Mouse (Mus musculus): ENCODE results near the gene Gemin4. TPM values are rescaled to one million over a fixed set of nuclear protein-coding genes. Genes with fewer than 3 reads are reported as not detected.

Gene Gemin4
- total RNA-seq, 1 experiment: 34.0 TPM

GRCm38 (mm10) chr11:76166657-76167056 is 50.8 kb downstream of the Gemin4 start:
- H3K9ac ChIP-seq (ENCODE audit: insufficient read depth, low read depth, low read length, poor library complexity, severe bottlenecking): no peak overlapping the region
- no peak for TF ChIP-seq ZNF384 (IDR thresholded peaks at IDR 0.05; ENCODE audit: low read depth, low read length)
- no peak for TF ChIP-seq MAFK (IDR thresholded peaks at IDR 0.05; ENCODE audit: insufficient read depth, low read depth, low read length)
- no peak for TF ChIP-seq CHD2 (IDR thresholded peaks at IDR 0.05; ENCODE audit: low read depth, low read length)
- TF ChIP-seq ZC3H11A (IDR thresholded peaks at IDR 0.05; ENCODE audit: borderline replicate concordance, low read depth, low read length): no peak
- no peak for TF ChIP-seq HCFC1 (IDR thresholded peaks at IDR 0.05; ENCODE audit: borderline replicate concordance, insufficient read depth, low read length)
- H3K9me3 ChIP-seq (ENCODE audit: control insufficient read depth, insufficient read depth, low read depth, low read length): no peaks in the 10 kb centered on the region
- no peak overlapping the region for H3K4me3 ChIP-seq (ENCODE audit: insufficient read depth in 1 of 2, low read depth in 1 of 2, low read length in 2 of 2, poor library complexity in 1 of 2, severe bottlenecking in 1 of 2)
- no peak for DNase-seq (ENCODE audit: low read depth, low spot score)
- no peaks in the 10 kb centered on the region for H3K4me1 ChIP-seq (ENCODE audit: control insufficient read depth in 2 of 2, insufficient read depth in 2 of 2, low read length in 2 of 2, poor library complexity in 1 of 2)
- H3K27ac ChIP-seq (ENCODE audit: insufficient read depth, low read depth, low read length, poor library complexity, severe bottlenecking): no peak overlapping the region
- H3K36me3 ChIP-seq (ENCODE audit: control insufficient read depth, insufficient read depth, low read length, poor library complexity, severe bottlenecking): no peaks in the 10 kb centered on the region
- in situ Hi-C loops (cut with MboI; ENCODE audit: low sequenced_read_pairs in 2 of 2, unreplicated experiment in 2 of 2): no loop called here

Other genes with a start within 250 kb of the Gemin4 start
- gene 1700016K19Rik, start 217.8 kb downstream of the Gemin4 start, total RNA-seq (2012; rRNA removed): 0.63 and 1.2 TPM in 2 replicates
- 1.2 and 2.9 TPM in 2 replicates for gene Rflnb, start 189.9 kb downstream of the Gemin4 start, total RNA-seq (2012; rRNA removed)
- 12.6 and 20.3 TPM in 2 replicates for gene Vps53, start 38.0 kb downstream of the Gemin4 start, total RNA-seq (2012; rRNA removed)
- gene Fam57a, start 38.0 kb downstream of the Gemin4 start, total RNA-seq (2012; rRNA removed): 10.6 and 11.3 TPM in 2 replicates
- 0.48 and 1.4 TPM in 2 replicates for gene Dbil5, start 56 bp downstream of the Gemin4 start, total RNA-seq (2012; rRNA removed)
- gene Mrm3, start 26.1 kb upstream of the Gemin4 start, total RNA-seq (2012; rRNA removed): 16.0 and 20.2 TPM in 2 replicates
- gene Glod4, start 26.1 kb upstream of the Gemin4 start, total RNA-seq (2012; rRNA removed): 62.8 and 65.5 TPM in 2 replicates
- 42.5 and 48.0 TPM in 2 replicates for gene Nxn, start 181.5 kb upstream of the Gemin4 start, total RNA-seq (2012; rRNA removed)
- gene Timm22, start 189.3 kb upstream of the Gemin4 start, total RNA-seq (2012; rRNA removed): 72.1 and 74.5 TPM in 2 replicates